Mouse (Mus musculus): ENCODE data around the gene Nr1h4. TPM values are rescaled to one million over a fixed set of nuclear protein-coding genes. Genes with fewer than 3 reads are reported as not detected.

Nr1h4 gene
- polyA plus RNA-seq (2014; fragmentation: Nextera tagmentation; extraction: Ambion mirVana), result not detected in 2 replicates

DNA sequence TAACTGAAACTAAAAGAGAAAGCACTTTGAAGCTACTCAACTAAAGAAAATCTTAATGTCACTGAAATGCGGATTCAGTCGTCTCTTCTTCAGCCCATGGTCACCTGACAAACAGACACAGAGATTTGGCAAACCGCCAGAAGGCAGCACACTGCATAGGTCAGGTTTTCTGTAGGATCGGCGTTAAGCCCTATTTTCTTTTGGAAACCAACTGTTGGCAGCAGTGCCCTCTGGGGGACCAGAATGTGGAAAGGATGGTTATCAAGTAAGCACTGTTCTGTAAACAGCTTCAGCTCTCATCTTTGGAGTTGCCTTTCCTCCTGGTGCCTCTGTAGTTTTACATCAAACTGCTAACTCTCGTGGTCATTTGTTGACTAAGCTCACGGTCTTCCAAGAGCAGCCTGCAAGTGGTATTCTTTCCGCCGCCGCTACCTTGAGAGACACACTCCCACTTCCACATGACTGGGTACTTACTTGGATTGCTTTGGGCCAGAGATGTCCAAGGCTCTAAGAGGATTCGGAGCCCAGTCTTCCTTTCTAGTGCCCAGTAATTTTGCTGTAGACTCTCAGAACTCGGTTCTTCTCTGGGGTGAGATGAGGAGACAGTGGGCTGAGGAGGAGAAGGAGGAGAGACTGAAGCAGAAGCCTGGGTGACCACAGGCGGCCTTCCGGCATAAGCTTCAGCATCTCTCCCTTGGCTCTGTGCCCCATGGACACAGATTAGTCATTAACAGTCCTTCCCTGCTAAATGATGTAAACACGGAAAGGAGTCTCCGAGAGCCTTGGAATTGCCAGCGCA is at the start of gene Nr1h4:
Nr1h4 (minus strand) TSS at position 657 of the 799 bp plus-strand sequence.
- 85% methylated on average over 17 of the region's 17 CpGs for WGBS

DNA sequence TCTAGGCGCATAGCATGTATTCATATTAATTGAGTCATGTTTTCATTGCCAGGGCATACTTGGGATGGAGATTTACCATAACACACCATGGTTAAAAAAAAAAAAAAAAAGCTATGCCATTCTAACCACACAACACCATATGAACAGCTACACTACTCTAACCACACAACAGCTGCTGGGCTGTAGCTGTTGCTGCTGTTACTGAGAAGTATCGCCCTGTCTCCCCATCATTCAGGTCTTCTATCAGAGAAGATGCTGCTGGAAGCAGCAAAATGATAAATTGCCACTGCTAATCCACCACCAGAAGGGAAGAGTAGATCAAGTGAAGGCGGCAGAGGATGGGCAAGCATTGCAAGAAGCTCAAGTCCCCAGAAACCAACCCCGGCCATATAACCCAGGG is 45.4 kb upstream of the Nr1h4 start:
- 91% methylated on average over 4 of the region's 4 CpGs for WGBS

More for the DNA sequence above, at the start of gene Nr1h4:
- no peaks in the 10 kb centered on the region for H3K27me3 ChIP-seq (ENCODE audit: control insufficient read depth, insufficient read depth, low read length)
- no peak within 1 kb of the TSS for H3K4me2 ChIP-seq (ENCODE audit: low read depth, severe bottlenecking)
- H3K27ac ChIP-seq (replicated peaks; ENCODE audit: low read depth, low read length), result no peak within 1 kb of the TSS
- H3K9ac ChIP-seq (ENCODE audit: low read length), result no peak within 1 kb of the TSS
- no peak within 1 kb of the TSS for H3K4me3 ChIP-seq (ENCODE audit: low read depth, low read length)
- ATAC-seq (ENCODE audit: insufficient number of reproducible peaks, low FRiP score, low TSS enrichment, low read depth), result no peak
- DNase-seq (ENCODE audit: low spot score), result no peak
- no peaks in the 10 kb centered on the region for H3K36me3 ChIP-seq (ENCODE audit: control insufficient read depth, insufficient read depth, low read length)
- no peaks in the 10 kb centered on the region for H3K9me3 ChIP-seq (ENCODE audit: control insufficient read depth, low read length)
- H3K4me1 ChIP-seq (ENCODE audit: control insufficient read depth, insufficient read depth, low read length), result no peaks in the 10 kb centered on the region

DNA sequence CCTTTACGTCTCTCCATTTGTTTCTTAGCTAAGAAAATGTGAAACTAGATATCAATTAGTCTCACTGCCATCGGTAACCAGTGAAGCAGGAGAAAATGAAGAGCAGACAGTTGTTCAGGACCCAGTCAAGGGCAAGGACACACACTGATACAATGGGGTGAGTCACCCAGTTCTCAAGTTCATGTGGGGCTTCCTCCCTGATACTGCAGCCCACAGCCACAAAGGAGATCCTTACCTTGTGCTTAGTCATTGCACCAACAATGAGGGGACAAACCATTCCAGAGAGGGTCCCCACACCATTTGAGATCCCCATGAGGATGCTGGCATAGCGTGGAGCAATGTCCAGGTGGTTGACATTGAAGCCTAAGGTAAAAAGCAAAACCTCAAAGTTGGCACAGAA is 44.3 kb upstream of the Nr1h4 start:
- 92% methylated on average over 3 of the region's 3 CpGs for WGBS
- no peak overlapping the region for H3K9ac ChIP-seq (ENCODE audit: low read length)
- no peaks in the 10 kb centered on the region for H3K36me3 ChIP-seq (ENCODE audit: control insufficient read depth, insufficient read depth, low read length)
- DNase-seq (ENCODE audit: low spot score) (no peak), ATAC-seq (ENCODE audit: insufficient number of reproducible peaks, low FRiP score, low TSS enrichment, low read depth) (no peak)
- no peak overlapping the region for H3K4me3 ChIP-seq (ENCODE audit: low read depth, low read length)
- no peak overlapping the region for H3K4me2 ChIP-seq (ENCODE audit: low read depth, severe bottlenecking)
- H3K4me1 ChIP-seq (ENCODE audit: control insufficient read depth, insufficient read depth, low read length), result no peaks in the 10 kb centered on the region
- H3K27me3 ChIP-seq (ENCODE audit: control insufficient read depth, insufficient read depth, low read length), result no peaks in the 10 kb centered on the region
- H3K27ac ChIP-seq (replicated peaks; ENCODE audit: low read depth, low read length), result no peak overlapping the region
- no peaks in the 10 kb centered on the region for H3K9me3 ChIP-seq (ENCODE audit: control insufficient read depth, low read length)

More for the DNA sequence above, 45.4 kb upstream of the Nr1h4 start:
- H3K4me1 ChIP-seq (ENCODE audit: control insufficient read depth, insufficient read depth, low read length), result no peaks in the 10 kb centered on the region
- DNase-seq (ENCODE audit: low spot score) (no peak), ATAC-seq (ENCODE audit: insufficient number of reproducible peaks, low FRiP score, low TSS enrichment, low read depth) (no peak)
- H3K36me3 ChIP-seq (ENCODE audit: control insufficient read depth, insufficient read depth, low read length), result no peaks in the 10 kb centered on the region
- H3K27ac ChIP-seq (replicated peaks; ENCODE audit: low read depth, low read length), result no peak overlapping the region
- no peaks in the 10 kb centered on the region for H3K27me3 ChIP-seq (ENCODE audit: control insufficient read depth, insufficient read depth, low read length)
- H3K9me3 ChIP-seq (ENCODE audit: control insufficient read depth, low read length), result no peaks in the 10 kb centered on the region
- no peak overlapping the region for H3K4me2 ChIP-seq (ENCODE audit: low read depth, severe bottlenecking)
- no peak overlapping the region for H3K9ac ChIP-seq (ENCODE audit: low read length)
- H3K4me3 ChIP-seq (ENCODE audit: low read depth, low read length), result no peak overlapping the region

DNA sequence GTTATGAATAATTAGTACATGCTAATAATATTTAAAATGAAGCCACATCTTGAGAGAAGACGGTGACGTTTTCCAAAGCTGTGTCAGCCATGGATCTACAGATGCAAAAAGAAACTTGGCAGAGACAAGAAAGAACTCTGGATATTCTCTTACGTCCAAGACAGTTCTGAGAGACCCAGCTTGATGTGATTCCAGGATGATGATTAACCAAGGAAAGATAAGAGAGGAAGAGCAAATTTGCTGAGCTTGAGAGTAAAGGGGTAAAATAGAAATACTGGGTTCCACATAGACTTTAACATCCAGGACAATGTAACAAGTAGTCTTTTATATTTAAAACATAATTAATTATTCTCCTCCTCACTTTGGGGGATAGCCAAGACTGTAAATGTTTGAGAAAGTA is 40.0 kb upstream of the Nr1h4 start:
- ATAC-seq (ENCODE audit: insufficient number of reproducible peaks, low FRiP score, low TSS enrichment, low read depth), result no peak
- Histone ChIP-seq H3K27me3 (ENCODE audit: control insufficient read depth, insufficient read depth, low read length) (no peaks in the 10 kb centered on the region), H3K27ac (replicated peaks; ENCODE audit: low read depth, low read length) (no peak overlapping the region), H3K36me3 (ENCODE audit: control insufficient read depth, insufficient read depth, low read length) (no peaks in the 10 kb centered on the region), H3K4me3 (ENCODE audit: low read depth, low read length) (no peak overlapping the region), H3K4me2 (ENCODE audit: low read depth, severe bottlenecking) (no peak overlapping the region), H3K9me3 (ENCODE audit: control insufficient read depth, low read length) (no peaks in the 10 kb centered on the region), H3K9ac (ENCODE audit: low read length) (no peak overlapping the region), H3K4me1 (ENCODE audit: control insufficient read depth, insufficient read depth, low read length) (no peaks in the 10 kb centered on the region)
- 91% methylated on average over 3 of the region's 3 CpGs for WGBS
- no peak for DNase-seq (ENCODE audit: low spot score)

DNA sequence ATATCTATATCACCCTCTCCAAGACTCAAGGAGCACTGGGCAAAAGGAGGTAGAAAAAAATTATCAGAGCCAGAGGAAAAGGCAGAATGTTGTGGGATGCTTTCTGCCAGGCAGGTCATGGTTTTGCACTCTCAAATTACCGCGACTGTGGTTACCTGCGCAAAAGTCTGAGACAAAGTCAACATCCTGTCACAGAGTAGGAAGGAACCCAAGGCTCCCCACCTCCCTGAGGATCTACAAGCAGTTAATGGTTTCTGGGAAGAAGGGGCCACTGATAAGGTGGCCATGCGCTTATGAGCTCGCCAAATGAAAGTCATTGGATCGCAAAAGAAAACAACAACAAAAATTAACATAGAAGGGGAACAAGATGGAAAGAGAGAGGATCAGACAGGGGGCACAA is 39.6 kb upstream of the Nr1h4 start:
- Histone ChIP-seq H3K27ac (replicated peaks; ENCODE audit: low read depth, low read length) (no peak overlapping the region), H3K9ac (ENCODE audit: low read length) (no peak overlapping the region), H3K36me3 (ENCODE audit: control insufficient read depth, insufficient read depth, low read length) (no peaks in the 10 kb centered on the region), H3K4me3 (ENCODE audit: low read depth, low read length) (no peak overlapping the region), H3K4me2 (ENCODE audit: low read depth, severe bottlenecking) (no peak overlapping the region), H3K9me3 (ENCODE audit: control insufficient read depth, low read length) (no peaks in the 10 kb centered on the region), H3K4me1 (ENCODE audit: control insufficient read depth, insufficient read depth, low read length) (no peaks in the 10 kb centered on the region), H3K27me3 (ENCODE audit: control insufficient read depth, insufficient read depth, low read length) (no peaks in the 10 kb centered on the region)
- ATAC-seq (ENCODE audit: insufficient number of reproducible peaks, low FRiP score, low TSS enrichment, low read depth), result no peak
- WGBS, result 89% methylated on average over 6 of the region's 6 CpGs
- no peak for DNase-seq (ENCODE audit: low spot score)

DNA sequence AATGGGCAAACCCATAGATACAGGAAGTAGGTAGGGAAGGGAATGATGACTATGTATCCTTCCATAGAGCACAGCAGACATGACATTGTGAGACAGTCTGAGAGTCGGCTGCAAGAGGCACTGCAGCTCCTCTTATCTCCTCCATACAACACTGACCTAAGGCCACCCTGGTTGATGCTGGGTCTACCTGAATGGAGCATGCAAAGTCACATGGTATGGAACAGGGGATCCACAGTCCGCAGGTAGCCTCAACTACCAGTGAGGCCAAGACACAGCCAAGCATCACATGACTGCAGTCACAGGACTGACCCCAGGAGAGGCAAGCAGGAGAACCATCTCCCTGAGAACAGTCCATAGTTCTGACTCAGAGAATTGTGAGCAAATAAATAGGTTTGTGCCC is 34.0 kb upstream of the Nr1h4 start:
- no peaks in the 10 kb centered on the region for H3K9me3 ChIP-seq (ENCODE audit: control insufficient read depth, low read length)
- no peak for DNase-seq (ENCODE audit: low spot score)
- H3K9ac ChIP-seq (ENCODE audit: low read length), result no peak overlapping the region
- no peaks in the 10 kb centered on the region for H3K4me1 ChIP-seq (ENCODE audit: control insufficient read depth, insufficient read depth, low read length)
- ATAC-seq (ENCODE audit: insufficient number of reproducible peaks, low FRiP score, low TSS enrichment, low read depth), result no peak
- no peak overlapping the region for H3K27ac ChIP-seq (replicated peaks; ENCODE audit: low read depth, low read length)
- H3K36me3 ChIP-seq (ENCODE audit: control insufficient read depth, insufficient read depth, low read length), result no peaks in the 10 kb centered on the region
- H3K4me2 ChIP-seq (ENCODE audit: low read depth, severe bottlenecking), result no peak overlapping the region
- H3K27me3 ChIP-seq (ENCODE audit: control insufficient read depth, insufficient read depth, low read length), result no peaks in the 10 kb centered on the region
- H3K4me3 ChIP-seq (ENCODE audit: low read depth, low read length), result no peak overlapping the region
- 81% methylated on average over 2 of the region's 2 CpGs for WGBS

DNA sequence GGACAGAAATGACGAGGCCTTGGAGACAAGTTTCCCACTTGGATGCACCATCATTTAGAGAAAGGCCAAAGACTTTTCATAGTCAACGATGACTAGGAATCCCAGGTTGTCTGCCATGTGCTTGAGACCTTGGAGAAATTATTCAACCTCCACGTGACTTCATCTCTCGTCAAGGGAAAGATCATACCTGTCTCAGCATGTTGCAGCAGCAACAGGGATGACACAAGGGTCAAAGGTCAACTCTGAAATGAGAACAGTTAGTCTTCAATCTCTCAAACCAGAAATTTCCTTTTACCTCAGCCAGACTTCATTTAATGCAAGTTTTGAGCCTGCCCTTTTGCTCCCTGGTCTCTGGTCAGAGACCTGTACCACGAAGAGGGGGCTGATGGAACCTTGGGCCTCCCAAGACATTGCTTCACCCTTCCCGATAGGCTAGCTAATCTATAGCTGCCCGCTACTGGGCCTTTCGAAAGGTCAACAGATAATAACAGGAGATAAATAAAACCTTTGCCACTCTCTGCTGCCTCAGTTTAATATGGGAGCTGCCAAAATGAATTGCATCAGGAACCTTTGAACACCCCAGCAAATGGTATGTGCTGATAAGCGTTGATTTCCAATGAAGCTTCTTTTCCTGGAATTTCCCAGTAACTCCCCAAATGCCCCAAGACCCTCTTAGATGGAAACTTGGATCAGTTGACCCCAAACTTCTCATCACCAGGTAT is 32.1 kb upstream of the Nr1h4 start:
- no peak overlapping the region for H3K9ac ChIP-seq (ENCODE audit: low read length)
- no peaks in the 10 kb centered on the region for H3K36me3 ChIP-seq (ENCODE audit: control insufficient read depth, insufficient read depth, low read length)
- no peak overlapping the region for H3K4me3 ChIP-seq (ENCODE audit: low read depth, low read length)
- no peak overlapping the region for H3K4me2 ChIP-seq (ENCODE audit: low read depth, severe bottlenecking)
- H3K27ac ChIP-seq (replicated peaks; ENCODE audit: low read depth, low read length), result no peak overlapping the region
- no peak for DNase-seq (ENCODE audit: low spot score)
- H3K9me3 ChIP-seq (ENCODE audit: control insufficient read depth, low read length), result no peaks in the 10 kb centered on the region
- H3K27me3 ChIP-seq (ENCODE audit: control insufficient read depth, insufficient read depth, low read length), result no peaks in the 10 kb centered on the region
- no peaks in the 10 kb centered on the region for H3K4me1 ChIP-seq (ENCODE audit: control insufficient read depth, insufficient read depth, low read length)
- ATAC-seq (ENCODE audit: insufficient number of reproducible peaks, low FRiP score, low TSS enrichment, low read depth), result no peak
- WGBS, result 86% methylated on average over 9 of the region's 9 CpGs

DNA sequence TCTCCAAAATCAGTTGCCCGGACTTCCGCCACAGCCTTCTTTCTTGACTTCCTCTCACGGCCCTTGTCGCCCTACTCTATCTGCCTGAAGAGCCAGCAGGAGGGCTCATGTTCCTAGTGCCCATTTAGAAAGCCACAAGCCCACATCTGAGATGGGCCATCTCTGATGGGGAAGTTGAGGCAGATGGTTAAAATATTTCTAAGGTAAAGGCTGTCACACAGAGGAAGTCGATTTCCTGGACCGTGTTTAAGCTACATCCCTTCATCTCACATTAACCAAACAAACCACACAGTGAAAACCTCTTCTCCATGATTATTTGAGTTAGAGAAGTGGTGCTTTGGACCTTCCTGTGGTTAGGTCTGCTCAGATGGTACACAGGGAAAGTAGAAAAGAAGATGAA is 28.7 kb upstream of the Nr1h4 start:
- no peaks in the 10 kb centered on the region for H3K4me1 ChIP-seq (ENCODE audit: control insufficient read depth, insufficient read depth, low read length)
- DNase-seq (ENCODE audit: low spot score) (no peak), ATAC-seq (ENCODE audit: insufficient number of reproducible peaks, low FRiP score, low TSS enrichment, low read depth) (no peak)
- H3K27ac ChIP-seq (replicated peaks; ENCODE audit: low read depth, low read length), result no peak overlapping the region
- no peaks in the 10 kb centered on the region for H3K36me3 ChIP-seq (ENCODE audit: control insufficient read depth, insufficient read depth, low read length)
- H3K4me3 ChIP-seq (ENCODE audit: low read depth, low read length), result no peak overlapping the region
- no peaks in the 10 kb centered on the region for H3K9me3 ChIP-seq (ENCODE audit: control insufficient read depth, low read length)
- H3K9ac ChIP-seq (ENCODE audit: low read length), result no peak overlapping the region
- H3K27me3 ChIP-seq (ENCODE audit: control insufficient read depth, insufficient read depth, low read length), result no peaks in the 10 kb centered on the region
- H3K4me2 ChIP-seq (ENCODE audit: low read depth, severe bottlenecking), result no peak overlapping the region
- WGBS, result 92% methylated on average over 6 of the region's 6 CpGs
